Mouse (Mus musculus) spleen, adult 2 months (tissue): ENCODE measurements at regions not wholly inside any gene's neighbourhood (a gene's known extent, or its start where the extent isn't known, plus 50 kb on each side); places are given as distances from the start of the nearest gene placed in this dataset.

Experiments
- CTCF ChIP-seq: fragments of 200-500 bp; IDR thresholded peaks from 2 replicates; pipeline ENCODE4 v1.5.1; 2011; ENCODE audit warnings: mild to moderate bottlenecking, inconsistent platforms; ENCODE audit not compliant: insufficient read depth, insufficient read length, insufficient replicate concordance; ENCODE audit errors: extremely low read depth
- POLR2A ChIP-seq: fragments of 200-500 bp; IDR thresholded peaks from 2 replicates; pipeline ENCODE4 v1.6.1; 2011; ENCODE audit warnings: low read depth, low read length, inconsistent platforms

- no peak for TF ChIP-seq CTCF
- no peak for TF ChIP-seq POLR2A
Observed at GRCm38 (mm10) chr2:128515701-128516100, 75.3 kb upstream of the Spdye4c start.
